Mouse (Mus musculus) induced T-regulatory cell, adult 2 months (primary cell): ENCODE data around the gene Fgd2.
"Not testable (repeated sequence)": the region's sequence is repeated elsewhere in the genome, so short reads cannot be mapped to it uniquely, and the experiment has no call there.

ENCODE experiments used
- DNase-seq: peaks from one replicate; pipeline ENCODE4 v3.0.0-alpha.2; 2012; ENCODE audit warnings: low read depth

Fgd2 gene

DNA sequence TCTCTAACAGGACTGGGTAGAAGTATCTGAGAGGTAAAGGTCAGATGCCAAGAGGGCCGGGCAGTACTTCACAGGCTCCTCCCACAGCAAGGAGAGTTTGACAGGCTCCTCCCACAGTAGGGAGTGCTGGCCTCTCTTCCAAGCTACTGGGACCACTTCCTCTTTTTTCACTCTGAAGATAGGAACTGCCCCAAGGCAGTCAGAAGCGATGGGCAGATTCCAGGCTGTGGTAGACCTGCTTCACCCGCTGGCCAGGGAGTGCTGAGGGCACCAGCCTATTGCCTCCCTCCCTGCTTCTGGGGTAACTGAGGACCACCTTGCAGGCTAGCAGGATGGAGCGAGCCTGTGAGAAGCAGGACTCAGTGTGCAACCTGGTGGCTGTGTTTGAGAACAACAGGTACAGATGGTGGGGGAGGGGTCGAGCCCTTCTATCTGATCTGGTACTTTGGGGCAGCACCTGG, at the start of gene Fgd2:
Gene Fgd2, plus strand, starts transcription at position 154 of the 461 bp plus-strand sequence.
- peak; percentile 51 for DNase-seq

DNA sequence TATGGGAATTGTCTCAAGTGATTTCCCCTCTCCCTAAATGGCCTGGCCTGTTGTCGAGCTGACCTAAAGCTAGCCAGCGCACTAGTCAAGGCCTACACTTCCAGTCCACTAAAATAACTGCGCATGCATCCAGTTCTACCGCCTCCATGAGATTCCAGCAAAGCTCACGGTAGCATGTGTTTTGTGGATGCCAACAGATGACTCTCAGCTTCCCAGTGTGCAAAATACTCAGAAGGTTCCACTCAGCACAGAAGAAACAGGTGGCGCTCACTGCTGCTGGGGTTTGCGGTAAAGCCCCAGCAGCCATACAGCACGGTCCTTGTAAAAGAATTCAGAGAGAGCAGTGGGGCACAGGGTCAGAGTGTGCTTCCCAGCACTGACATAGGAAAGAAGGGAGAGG, 49.1 kb upstream of the Fgd2 start:
- no peak for DNase-seq

DNA sequence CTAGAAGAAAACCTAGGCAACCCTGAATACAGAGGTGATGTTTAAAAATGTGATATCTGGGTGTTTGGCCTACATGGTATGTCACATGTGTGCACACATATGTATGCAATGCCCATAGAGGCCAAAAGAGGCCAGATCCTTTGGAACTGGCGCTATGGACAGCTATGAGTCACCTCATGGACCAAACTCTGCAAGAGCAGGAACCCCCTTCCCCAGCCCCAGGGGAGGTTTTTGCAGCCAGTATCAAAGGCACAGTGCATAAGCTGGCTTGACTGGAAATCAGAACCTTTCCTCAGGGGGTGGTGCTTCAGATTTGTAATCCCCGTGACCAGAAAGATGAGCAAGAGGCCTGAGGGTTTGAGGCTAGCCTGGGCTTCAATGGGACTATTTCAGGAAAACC, 48.6 kb upstream of the Fgd2 start:
- no peak for DNase-seq

DNA sequence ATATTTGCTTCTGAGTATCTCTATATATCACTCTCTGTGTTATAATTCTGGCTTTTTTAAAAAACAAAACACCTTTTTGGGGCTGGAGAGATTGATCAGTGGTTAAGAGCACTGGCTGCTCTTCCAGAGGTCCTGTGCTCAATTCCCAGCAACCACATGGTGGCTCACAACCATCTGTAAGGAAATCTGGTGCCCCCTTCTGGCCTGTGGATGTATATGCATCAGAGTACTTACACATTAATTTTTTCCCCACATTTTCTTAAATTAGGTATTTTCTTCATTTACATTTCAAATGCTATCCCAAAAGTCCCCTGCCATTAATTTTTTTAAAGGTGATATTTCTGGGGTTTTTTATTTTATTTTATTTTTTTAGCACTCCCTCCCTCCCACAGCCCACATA, 47.4 kb upstream of the Fgd2 start:
- peak; percentile 68 for DNase-seq

DNA sequence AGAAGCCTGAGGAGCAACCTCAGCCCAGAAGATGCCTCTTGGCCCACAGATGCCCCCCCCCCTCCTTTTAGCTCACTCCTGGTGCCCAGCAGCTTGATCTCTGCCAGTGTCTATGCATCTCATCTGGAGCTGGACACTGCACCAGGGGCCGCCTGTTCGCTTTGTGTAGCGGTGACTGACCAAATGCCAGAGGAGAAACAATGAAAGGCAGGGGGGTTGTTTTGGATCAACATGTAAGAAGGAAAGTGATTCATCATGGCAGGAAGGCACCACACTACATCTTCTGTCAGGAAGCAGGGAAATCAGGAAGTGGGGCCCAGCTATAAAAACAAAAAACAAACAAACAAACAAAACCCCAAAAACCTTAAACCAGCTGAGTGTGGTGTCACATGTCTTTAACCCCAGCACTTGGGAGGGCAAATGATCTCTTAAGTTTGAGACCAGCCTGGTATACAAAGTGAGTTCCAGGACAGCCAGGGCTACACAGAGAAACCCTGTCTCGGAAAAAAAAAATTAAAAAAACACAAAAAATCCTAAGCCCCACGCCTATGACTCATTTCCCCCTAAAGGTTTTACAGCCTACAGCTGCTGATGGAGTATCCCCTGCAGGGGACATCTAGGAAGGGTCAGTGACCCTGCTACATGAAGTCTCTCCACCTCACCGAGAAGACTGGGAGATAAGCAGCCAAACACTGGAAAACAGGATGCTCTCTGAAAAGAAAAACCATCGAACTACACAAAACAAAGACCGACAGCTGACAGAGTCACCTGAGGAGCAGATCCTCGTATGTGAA, 44.8 kb upstream of the Fgd2 start:
- DNase-seq: no peak

DNA sequence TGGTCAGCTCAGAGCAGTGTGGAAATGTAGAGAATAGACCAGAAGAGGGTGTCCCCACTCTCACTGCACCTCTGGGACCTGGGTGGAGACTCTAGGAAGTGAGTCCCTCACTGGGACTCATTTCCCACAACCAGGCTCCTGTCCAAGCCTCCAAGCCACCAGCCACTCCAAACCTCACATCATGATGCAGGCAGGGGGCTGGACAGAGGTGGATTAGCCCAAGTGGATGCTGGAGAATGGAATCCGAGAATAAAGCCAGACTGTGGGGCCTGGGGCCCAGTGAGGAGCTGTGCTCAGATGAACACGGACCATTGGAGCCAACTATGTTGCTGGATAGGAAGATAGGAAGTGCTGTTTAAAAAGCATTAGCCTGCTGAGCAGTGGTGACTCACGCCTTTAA, 43.8 kb upstream of the Fgd2 start:
- no peak for DNase-seq

DNA sequence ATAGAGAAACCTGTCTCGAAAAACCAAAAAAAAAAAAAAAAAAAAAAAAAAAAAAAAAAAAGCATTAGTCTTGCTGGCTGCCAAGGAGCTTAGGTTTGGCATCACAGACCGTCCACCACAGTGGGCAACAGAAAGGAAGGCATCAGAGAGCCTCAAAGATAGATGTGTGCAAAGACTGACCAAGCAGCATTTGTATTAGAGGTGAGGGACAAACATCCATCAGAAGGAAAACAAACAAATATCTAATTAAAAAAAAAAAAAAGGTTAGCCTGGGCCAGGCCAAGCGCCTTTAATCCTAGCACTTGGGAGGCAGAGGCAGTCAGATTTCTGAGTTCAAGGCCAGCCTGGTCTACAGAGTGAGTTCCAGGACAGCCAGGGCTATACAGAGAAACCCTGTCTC, 43.3 kb upstream of the Fgd2 start, which contains the start of gene Pi16:
Gene Pi16, plus strand, starts transcription at position 301 of the 400 bp plus-strand sequence.
- not testable (repeated sequence) for DNase-seq

DNA sequence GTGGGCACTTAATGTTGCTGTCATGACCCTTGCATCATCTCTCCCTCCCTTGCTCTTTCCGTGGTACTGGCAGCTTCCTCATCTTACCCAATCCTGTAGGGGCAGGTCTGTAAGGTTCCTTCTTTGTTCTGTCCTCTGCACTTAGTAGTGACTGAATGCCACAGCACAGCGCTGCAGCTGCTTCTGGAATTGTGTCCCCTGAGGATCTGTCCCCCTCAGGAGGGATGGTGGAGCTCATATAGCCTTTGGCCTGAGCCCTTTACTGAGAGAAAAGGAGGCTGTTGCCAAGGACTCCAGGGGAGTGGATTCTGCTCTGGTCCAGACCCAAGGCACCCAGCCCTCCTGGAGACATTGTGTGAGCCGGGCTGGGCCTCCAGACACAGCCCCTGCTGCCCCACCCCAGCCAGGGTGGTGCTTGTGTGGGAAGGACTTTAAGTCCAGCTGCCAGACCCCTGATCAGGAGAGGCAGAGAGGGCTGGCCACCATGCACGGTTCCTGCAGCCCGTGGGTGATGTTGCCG, 41.9 kb upstream of the Fgd2 start:
- DNase-seq: no peak

DNA sequence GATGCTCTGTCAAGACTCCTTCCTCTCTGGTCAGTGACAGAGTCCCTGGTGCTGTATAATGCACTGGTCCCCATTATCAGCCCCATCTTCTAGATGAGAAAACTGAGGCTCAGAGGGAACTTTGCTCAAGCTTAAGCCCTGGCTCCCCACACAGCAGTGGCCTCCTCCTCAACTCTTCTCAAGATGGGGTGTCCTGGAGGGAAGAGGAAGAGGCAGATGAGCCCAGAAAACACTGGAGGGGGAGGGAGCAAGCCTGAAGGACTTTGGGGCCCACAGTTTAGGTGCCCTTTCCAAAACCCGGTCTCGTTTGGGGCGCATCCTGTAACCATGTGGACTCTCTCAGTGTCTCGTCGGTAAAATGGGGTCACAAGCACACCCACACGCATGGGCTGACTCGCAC, 41.2 kb upstream of the Fgd2 start:
- DNase-seq: no peak

DNA sequence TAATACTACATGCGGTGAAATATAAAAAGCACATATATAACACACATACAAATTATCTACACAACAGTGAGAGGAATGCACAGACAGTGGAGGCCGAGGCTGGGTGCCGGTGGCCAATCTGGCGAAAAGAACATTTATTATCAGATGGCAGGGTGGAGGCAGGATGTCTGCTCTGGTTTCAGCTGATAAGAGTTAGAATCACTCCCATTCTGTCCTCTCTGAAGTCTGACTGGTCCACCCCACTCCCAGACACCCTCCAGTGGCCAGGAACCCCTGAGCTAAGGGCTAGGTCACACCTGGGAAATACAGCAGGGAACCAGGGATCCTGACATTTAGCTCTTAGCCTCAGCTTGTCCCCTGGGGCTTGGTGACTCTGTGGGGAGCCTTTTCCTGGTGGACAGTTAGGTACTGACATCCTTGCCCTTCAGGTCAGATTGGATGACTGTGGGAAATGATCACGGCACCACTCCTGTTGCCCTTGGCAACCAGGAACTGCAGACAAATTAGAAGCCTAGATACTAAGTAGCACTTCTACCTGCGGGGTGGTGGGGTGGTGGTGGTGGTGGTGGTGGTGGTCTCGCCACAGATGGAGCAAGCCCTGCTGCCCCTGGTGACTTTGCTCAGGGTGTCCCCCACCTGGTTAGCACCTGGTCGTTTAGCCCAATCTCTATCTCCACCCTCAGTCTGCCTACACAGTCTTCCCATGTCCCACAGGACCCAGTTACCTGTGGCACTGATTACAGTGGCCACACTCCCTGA, 40.7 kb upstream of the Fgd2 start:
- no peak for DNase-seq

DNA sequence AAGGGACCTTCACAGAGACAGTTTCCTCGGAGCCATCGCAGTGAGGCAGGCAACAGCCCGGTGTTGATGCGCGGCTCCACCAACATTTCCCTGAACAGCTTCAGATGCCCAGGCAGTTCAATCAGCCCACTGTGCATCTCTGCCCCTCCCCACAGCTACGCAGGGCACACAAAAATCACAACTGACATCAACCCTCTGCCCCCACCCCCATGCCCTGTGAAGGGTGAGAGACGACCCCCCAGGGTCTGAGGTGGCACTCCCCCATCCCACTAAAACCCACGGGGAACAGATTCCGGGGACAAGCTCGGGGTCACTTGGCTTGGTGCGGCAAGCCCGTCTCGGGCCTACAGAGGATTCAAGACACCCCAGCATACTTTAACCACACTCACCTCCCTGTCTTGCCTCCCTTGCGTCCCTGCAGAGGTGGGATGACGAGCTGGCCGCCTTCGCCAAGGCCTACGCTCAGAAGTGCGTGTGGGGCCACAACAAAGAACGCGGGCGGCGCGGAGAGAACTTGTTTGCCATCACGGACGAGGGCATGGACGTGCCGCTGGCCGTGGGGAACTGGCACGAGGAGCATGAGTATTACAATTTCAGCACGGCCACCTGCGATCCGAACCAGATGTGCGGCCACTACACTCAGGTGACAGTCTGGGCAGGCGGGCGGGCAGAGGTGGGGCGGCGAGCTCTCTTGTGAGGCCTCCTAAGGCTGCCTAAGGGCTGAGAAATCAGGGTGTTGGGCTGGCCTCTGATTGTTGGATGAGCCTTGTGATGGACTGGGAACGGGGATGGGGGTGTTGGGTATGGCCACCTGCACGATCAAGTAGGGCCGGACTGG, 38.7 kb upstream of the Fgd2 start:
- DNase-seq: no peak

DNA sequence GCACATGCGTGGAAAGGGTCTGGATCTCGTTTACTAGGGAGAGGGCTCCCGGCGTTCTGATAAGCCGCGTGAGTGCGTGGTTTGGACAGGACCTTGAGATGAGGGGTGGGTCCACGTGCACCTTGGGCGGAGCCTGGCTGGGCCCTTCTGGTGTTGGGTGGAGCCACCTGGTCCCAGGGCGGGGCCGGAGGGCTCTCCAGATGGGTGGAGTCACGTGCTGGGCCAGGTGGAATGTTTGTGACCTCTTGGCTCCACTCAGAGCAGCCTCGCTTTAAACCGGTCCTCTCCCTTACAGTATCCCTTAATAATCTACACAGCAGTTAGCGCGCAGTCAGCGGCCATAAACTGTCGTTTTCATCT, 38.1 kb upstream of the Fgd2 start:
- no peak for DNase-seq

DNA sequence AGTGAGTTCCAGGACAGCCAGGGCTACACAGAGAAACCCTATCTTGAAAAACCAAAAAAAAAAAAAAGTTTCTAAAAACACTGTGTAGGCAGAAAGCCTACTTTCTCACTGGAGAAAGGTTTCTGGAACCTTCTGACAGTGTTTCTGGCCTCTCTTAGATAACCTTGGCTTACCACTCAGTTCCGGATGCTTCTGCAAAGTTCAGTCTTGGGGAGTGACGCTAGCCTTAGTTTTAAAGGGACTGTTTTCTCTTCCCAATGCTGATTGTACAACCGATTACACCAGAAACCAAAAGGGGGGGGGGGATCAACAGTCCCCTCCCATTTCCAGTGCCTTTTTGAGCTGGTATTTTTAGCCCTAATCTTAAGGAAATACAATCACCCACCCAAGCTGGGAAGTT, 37.1 kb upstream of the Fgd2 start:
- DNase-seq: no peak

DNA sequence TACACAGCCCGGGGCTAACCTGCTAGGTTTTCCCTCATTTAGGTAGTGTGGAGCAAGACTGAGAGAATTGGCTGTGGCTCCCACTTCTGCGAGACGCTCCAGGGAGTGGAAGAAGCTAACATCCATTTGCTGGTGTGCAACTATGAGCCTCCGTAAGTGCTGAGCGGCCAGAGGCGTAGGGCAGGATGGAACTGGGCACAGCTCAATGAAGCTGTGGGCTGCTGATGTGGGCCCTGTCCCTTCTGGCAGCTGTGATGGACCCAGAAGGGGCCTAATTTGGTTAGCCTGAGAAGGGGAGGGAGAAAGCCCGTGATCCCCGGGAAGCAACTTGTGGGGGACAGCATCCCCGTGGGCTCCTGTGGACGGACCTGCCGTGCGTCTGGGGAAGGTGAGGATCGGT, 34.9 kb upstream of the Fgd2 start:
- DNase-seq: no peak

DNA sequence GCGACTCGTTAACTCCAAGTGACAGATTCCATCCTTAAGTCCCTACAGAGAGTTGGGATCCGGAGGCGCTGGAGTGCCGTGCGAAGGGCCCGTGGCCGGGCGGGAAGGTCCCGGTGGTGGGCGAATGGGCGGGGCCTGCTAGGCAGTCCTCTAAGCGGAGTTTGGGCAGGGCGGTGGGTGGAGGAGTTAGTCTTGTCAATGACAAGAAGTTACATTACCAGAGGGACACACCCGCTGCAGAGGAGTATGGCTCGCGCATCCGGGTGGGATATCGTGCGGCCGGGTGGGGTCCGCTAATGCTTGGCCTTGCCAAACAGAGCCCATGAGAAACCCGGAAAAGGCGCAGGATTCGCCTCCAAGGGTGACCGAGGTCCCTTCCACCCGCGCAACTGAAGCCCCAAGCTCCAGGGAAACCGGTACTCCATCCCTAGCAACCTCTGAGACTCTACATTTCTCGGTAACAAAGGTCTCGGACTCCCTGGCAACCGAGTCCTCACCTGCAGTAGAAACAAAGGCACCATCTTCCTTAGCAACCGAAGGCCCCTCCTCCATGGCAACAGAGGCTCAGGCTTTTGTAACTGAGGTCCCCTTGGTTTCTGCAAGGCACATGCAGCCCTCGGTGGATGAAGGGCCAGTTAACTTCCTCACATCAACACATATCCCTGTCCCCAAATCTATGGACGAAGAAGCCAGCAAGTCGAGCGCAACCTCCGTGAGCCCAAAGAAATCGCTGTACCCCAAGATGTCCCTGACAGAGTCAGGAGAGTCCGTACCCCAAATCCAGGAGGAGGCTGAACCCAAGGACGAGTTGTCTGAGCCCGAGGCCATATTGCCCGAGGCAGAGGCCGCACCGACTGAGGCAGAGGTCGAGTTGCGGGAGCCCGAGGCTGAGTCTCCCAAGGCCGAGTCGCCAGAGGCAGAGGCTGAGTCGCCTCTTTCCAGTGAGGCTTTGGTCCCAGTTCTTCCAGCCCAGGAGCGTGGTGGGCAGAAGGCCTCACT, 33.9 kb upstream of the Fgd2 start:
- no peak for DNase-seq

DNA sequence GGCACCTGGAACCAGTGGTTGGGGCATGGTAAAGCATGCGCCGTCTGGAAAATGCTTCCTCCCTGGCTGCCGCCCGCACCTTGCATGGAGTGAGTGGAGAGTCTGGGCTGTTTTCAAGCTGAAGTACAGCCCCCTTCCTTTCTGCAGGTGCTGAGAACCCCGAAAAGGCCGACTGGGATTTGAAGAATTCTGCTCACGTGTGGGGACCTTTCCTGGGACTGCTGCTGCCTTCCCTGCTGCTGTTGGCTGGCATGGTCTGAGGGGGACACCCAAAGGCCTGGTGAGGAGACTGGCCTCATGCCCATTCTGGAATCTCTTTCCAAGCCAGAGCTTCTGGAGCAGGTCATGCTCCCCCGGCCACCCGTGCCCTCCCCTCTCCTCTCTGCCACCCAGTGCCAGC, 33.0 kb upstream of the Fgd2 start:
- no peak for DNase-seq

DNA sequence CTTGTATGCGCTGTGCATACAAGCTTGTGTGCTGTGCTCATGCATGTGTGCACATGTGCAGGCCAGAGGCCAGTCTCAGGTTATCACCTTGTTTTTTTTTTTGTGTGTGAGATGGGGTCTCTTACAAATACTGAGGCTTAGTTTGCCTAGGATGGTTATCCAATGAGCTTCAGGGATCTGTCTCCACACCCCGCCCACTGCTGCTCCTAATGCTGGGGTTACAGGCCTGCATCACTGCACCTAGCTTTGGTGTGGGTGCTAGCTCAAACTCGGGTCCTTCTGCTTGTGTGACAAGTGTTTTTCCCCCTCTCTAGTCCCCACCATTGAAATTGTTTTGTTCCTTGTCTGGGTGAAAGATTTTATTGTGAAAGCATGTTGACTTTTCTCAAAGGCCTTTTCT, 30.5 kb upstream of the Fgd2 start:
- DNase-seq: no peak

DNA sequence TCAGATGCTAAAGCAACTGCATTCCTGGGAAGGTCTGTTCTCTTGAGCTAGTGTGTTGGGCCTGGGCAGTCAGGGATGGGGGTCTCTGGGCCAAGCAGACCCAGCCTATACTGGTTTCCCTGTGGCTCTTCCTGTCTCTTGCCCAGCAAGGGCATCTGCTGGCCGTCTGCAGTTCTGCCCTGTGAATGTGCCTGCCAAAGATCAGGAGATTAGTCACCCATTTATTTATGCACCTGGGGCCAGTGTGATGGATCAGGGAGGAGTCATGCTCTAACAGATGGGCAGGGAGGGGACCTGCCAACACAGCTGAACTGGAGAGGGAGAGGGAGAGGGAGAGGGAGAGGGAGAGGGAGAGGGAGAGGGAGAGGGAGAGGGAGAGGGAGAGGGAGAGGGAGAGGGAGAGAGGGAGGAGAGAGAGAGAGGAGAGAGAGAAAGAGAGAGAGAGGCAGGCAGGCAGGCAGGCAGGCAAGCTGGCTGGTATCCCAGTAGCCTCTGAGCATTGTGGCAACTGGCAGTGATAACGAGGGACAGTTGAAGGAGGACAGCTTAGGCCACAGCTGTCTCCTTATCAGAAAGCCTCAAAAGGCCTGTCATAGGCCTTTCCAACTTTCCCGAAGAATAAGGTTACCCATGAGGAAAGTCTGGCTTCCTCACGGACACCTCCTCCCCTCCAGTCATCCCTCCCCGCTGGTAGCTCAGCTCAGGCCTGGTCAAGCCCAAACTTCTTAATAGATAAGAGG, 29.9 kb upstream of the Fgd2 start:
- no peak for DNase-seq

DNA sequence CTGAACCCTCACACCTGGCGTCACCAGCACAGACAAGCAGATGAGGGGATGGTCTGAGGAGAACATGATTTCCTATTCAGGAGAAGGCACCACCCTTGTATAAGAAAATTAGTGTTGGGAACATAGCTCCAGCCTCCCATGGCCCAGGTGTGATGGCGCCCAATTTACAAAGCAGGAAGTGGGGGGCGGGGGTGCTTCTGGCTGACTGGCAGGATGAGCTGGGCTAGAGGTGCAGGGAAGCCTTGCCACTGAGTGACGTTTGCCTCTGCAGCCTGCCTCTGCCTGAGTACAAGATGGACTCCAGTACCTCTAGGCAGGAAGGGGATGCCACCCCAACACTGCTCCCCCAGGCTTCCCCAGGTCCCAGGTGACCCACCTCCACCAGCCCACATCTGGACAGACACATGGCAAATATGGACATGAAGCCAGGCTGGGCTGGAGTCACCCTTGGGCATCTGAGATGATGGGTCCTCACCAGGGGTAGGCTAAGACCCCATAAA, 28.5 kb upstream of the Fgd2 start:
- no peak for DNase-seq
